Mouse (Mus musculus) lung, adult 2 months (tissue): ENCODE measurements around the gene Kctd21. TPM values are rescaled to one million over a fixed set of nuclear protein-coding genes. Genes with fewer than 3 reads are reported as not detected.

ENCODE experiments used
- DNase-seq: peaks from one replicate; pipeline ENCODE4 v3.0.0; 2022
- H3K4me1 ChIP-seq: fragments of 200-500 bp; 2 replicates; pipeline ENCODE4 v1.6.1; 2011; ENCODE audit warnings: low read length; ENCODE audit not compliant: control insufficient read depth, insufficient read depth
- H3K4me3 ChIP-seq: fragments of 200-500 bp; replicated peaks from 2 replicates; pipeline ENCODE3; 2011; ENCODE audit warnings: low read depth, mild to moderate bottlenecking, control low read depth, low read length; ENCODE audit errors: extremely low read depth
- CTCF ChIP-seq: fragments of 200-500 bp; IDR thresholded peaks from 2 replicates; pipeline ENCODE4 v1.5.1; 2011; ENCODE audit warnings: mild to moderate bottlenecking, low read length, control low read depth; ENCODE audit not compliant: insufficient read depth
- POLR2A ChIP-seq: fragments of 200-500 bp; IDR thresholded peaks from 2 replicates; pipeline ENCODE4 v1.6.1; 2011; ENCODE audit warnings: low read depth, mild to moderate bottlenecking, control low read depth, low read length, borderline replicate concordance; ENCODE audit errors: extremely low read depth
- WGBS: fragments of 180-500 bp; shearing (Covaris S2); methylation state at CpG from one replicate; pipeline ENCODE4 v1.1.7; 2018; 5-methylcytosine and 5-hydroxymethylcytosine counted together
- polyA plus RNA-seq: library from polyadenylated mRNA; depleted of rRNA; stranded (reverse); fragments of >200 nt; gene quantifications from 2 replicates; pipeline ENCODE4 v1.2.3, GENCODE M21; 2012

Kctd21 gene
- polyA plus RNA-seq, 1 experiment = 11.5 TPM

GRCm38 (mm10) chr7:97346822-97347166, 14.7 kb downstream of the Kctd21 start:
- DNase-seq = no peak
- WGBS = 83% methylated on average over 3 of the region's 4 CpGs
- Histone ChIP-seq H3K4me1 (0 out of 2 replicates have a peak, but pooled peaks cover 6% of the 10 kb centered on the region), H3K4me3 (no peak overlapping the region)
- TF ChIP-seq POLR2A (no peak), CTCF (no peak)

- TF ChIP-seq POLR2A = no peak
- no peak for TF ChIP-seq CTCF
- H3K4me3 ChIP-seq = no peak overlapping the region
- 0 out of 2 replicates have a peak, but pooled peaks cover 6% of the 10 kb centered on the region for H3K4me1 ChIP-seq
- WGBS = 96% methylated on average over 15 of the region's 15 CpGs
- no peak for DNase-seq
Observed at GRCm38 (mm10) chr7:97347464-97347863, 15.3 kb downstream of the Kctd21 start.

GRCm38 (mm10) chr7:97348318-97348717, 16.2 kb downstream of the Kctd21 start:
- H3K4me3 ChIP-seq = no peak overlapping the region
- 90% methylated on average over 3 of the region's 3 CpGs for whole genome bisulfite sequencing
- H3K4me1 ChIP-seq = 0 out of 2 replicates have a peak, but pooled peaks cover 4% of the 10 kb centered on the region
- no peak for DNase-seq
- no peak for TF ChIP-seq POLR2A
- TF ChIP-seq CTCF = no peak

GRCm38 (mm10) chr7:97348836-97349235, 16.7 kb downstream of the Kctd21 start:
- WGBS = 88% methylated on average over 5 of the region's 5 CpGs
- TF ChIP-seq POLR2A (no peak), CTCF (no peak)
- H3K4me3 ChIP-seq = no peak overlapping the region
- H3K4me1 ChIP-seq = 0 out of 2 replicates have a peak, but pooled peaks cover 3% of the 10 kb centered on the region
- no peak for DNase-seq

GRCm38 (mm10) chr7:97349438-97349837, 17.3 kb downstream of the Kctd21 start:
- no peak for TF ChIP-seq POLR2A
- no peak for TF ChIP-seq CTCF
- WGBS = 93% methylated on average over 6 of the region's 6 CpGs

GRCm38 (mm10) chr7:97350891-97351290, 18.8 kb downstream of the Kctd21 start:
- Histone ChIP-seq H3K4me3 (no peak overlapping the region), H3K4me1 (peaks cover 14% of the 10 kb centered on the region)
- TF ChIP-seq POLR2A (no peak), CTCF (no peak)
- 91% methylated on average over 5 of the region's 5 CpGs for WGBS
- DNase-seq = no peak

More at GRCm38 (mm10) chr7:97349438-97349837, 17.3 kb downstream of the Kctd21 start:
- Histone ChIP-seq H3K4me1 (peaks cover 5% of the 10 kb centered on the region; the same call in 1 of the 2 replicates), H3K4me3 (no peak overlapping the region)
- no peak for DNase-seq

GRCm38 (mm10) chr7:97351792-97352513, 19.8 kb downstream of the Kctd21 start:
- no peak for DNase-seq
- TF ChIP-seq POLR2A (no peak), CTCF (no peak)
- 84% methylated on average over 11 of the region's 11 CpGs for WGBS
- Histone ChIP-seq H3K4me3 (no peak overlapping the region), H3K4me1 (peaks cover 17% of the 10 kb centered on the region)

GRCm38 (mm10) chr7:97353356-97353755, 21.2 kb downstream of the Kctd21 start:
- 92% methylated on average over 6 of the region's 6 CpGs for WGBS
- Histone ChIP-seq H3K4me1 (peaks cover 22% of the 10 kb centered on the region), H3K4me3 (no peak overlapping the region)
- TF ChIP-seq CTCF (no peak), POLR2A (no peak)
- DNase-seq = no peak

- peak; percentile 40; the same call in 1 of the 2 replicates for TF ChIP-seq POLR2A
- TF ChIP-seq CTCF = no peak
- WGBS = 28% methylated on average over 13 of the region's 13 CpGs
- peak; percentile 59 for DNase-seq
- no peak overlapping the region for H3K4me3 ChIP-seq
- H3K4me1 ChIP-seq = peaks cover 22% of the 10 kb centered on the region
Observed at GRCm38 (mm10) chr7:97355068-97355841, 23.1 kb downstream of the Kctd21 start.

GRCm38 (mm10) chr7:97356253-97356652, 24.1 kb downstream of the Kctd21 start:
- no peak for TF ChIP-seq CTCF
- no peak for TF ChIP-seq POLR2A
- peaks cover 22% of the 10 kb centered on the region for H3K4me1 ChIP-seq
- WGBS = 30% methylated on average over 5 of the region's 5 CpGs
- no peak overlapping the region for H3K4me3 ChIP-seq
- no peak for DNase-seq
